Mouse (Mus musculus): ENCODE measurements around the gene Slc9a1.

GRCm38 (mm10) chr4:133439460-133440376 is 70.2 kb downstream of the Slc9a1 start:
- TF ChIP-seq CTCF (IDR thresholded peaks at IDR 0.05) = no peak
- TF ChIP-seq POLR2A (IDR thresholded peaks at IDR 0.05; ENCODE audit: insufficient read depth, low read depth, low read length) = no peak
